Mouse (Mus musculus) megakaryocyte, adult 5-6 weeks (primary cell): ENCODE measurements around the gene Rps18. TPM values are rescaled to one million over a fixed set of nuclear protein-coding genes. Genes with fewer than 3 reads are reported as not detected.

Experiments used
- ATAC-seq: 2 replicates; pipeline ENCODE4 v1.8.0; 2016; ENCODE audit warnings: mild to moderate bottlenecking, inconsistent platforms; ENCODE audit not compliant: poor library complexity, severe bottlenecking
- total RNA-seq, 2 experiments: library from RNA; stranded (forward) in 1 of 2; stranded (reverse) in 1 of 2; fragments of 153-499, 151-499 nt in 1 of 2; fragments of 221-1000, 200-1000 nt in 1 of 2; gene quantifications; 2 replicates each; pipeline versions ENCODE4 v1.2.3 to v1.2.4; 2015 to 2017

Gene Rps18
- total RNA-seq, 2 experiments from 2014 or later: 801 to 2,016 TPM

DNA sequence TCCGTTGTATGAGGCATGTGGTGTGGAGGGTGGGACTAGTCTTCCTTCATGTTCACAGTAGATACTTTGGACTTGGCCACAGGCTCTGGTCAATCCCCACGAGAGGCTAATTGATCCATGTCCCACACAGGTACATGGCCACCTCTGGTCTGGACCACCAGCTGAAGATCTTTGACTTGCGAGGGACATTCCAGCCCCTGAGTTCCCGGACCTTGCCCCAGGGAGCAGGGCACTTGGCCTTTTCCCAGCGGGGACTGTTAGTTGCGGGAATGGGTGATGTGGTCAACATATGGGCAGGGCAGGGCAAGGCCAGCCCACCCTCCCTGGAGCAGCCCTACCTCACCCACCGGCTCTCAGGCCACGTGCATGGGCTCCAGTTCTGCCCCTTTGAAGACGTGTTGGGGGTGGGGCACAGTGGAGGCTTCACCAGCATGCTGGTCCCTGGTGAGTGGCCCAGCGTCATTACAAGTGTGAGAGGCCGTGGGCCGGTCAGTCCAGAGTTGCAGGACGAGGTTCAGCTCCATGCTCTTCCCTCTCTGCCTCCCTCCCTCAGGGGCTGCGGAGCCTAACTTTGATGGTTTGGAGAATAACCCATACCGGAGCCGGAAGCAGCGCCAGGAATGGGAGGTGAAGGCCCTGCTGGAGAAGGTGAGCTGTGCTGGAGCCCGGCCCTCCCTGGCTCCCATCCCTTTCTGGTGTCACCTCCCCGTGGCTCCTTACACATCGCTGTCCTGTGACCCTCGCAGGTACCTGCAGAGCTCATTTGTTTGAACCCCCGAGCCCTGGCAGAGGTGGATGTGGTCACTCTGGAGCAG is 7.5 kb downstream of the Rps18 start:
- ATAC-seq: no peak

DNA sequence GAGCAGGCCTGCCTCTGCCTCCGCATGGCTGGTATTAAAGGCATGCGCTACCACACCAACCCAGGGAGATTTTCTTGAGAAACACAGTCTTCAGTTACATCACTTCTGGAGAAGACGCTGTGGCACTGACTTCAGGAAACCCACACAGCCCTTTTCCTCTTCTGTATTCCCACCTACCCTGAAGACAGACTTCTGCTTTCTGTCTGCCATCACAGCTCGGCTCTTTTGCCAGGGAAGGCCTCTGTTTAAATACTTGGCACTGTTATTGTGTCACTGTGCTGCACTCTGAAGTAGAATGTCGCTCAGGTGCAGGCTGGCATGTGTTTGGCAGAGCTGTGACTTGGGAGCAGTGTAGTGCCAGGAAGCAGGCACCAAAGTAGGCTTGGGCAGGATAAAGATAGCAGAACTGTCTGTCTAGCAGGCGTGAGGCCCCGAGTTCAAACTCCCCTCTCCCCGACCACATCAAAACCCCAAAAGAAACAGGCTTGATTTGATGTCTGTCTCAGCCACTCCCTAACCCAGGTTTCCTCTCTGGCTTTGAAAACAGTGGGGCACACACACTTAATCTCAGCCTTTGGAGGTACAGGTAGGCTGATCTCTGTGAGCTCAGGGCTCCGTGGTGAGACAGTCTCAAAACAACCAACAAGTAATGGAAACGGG is 8.2 kb downstream of the Rps18 start:
- peak; percentile 42 for ATAC-seq

DNA sequence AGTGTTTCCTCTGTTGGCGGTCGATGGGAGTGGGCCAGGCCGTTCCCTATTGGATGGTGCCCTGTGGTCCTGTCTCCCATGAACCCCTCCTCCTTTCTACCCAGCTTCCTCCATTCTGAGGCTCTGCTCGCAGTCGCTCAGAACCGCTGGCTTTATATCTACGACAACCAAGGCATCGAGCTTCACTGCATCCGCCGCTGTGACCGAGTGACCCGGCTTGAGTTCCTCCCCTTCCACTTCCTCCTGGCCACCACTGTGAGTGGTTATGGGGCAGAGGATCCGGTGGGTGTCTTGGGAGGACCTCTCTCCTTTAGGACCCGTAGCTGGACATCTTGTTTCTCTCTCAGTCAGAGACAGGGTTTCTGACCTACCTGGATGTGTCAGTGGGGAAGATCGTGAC is 12.3 kb downstream of the Rps18 start:
- ATAC-seq: no peak

DNA sequence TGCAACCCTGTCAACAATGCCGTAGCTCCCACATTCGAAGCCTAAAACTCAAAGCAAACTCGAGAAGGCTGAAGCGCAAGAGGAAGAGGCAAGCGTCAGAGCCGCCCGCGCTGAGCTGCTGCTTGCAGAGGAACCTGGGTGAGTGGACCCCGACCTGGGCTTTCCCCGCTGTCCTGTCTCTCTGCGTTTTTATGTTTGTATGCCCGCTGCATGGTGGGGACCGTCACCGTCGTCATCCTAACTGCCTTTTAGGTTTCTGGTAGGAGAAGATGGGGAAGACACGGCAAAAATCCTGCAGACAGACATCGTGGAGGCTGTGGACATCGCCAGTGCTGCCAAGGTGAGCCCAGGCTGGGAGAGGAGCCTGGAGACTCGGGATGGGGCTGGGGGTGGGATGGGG is 14.4 kb downstream of the Rps18 start:
- no peak for ATAC-seq

DNA sequence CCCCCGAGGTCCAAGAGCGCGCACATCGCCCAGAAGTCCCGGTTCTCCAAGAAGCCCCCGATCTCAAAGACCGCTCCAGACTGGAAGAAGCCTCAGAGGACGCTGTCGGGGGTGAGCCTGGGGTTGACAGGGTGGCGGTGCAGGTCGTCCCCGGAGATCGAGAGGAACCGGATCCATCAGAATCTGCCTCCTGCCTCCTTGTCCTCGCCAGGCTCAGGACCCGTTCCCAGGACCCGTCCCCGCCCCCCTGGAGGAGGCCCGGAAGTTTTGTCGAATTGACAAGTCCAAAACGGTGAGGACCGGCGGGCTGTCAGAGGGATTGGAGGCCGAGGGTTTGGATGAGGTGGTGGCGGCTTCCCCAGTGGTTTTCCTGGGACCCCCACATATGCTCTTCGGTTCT is 14.8 kb downstream of the Rps18 start:
- ATAC-seq: no peak

DNA sequence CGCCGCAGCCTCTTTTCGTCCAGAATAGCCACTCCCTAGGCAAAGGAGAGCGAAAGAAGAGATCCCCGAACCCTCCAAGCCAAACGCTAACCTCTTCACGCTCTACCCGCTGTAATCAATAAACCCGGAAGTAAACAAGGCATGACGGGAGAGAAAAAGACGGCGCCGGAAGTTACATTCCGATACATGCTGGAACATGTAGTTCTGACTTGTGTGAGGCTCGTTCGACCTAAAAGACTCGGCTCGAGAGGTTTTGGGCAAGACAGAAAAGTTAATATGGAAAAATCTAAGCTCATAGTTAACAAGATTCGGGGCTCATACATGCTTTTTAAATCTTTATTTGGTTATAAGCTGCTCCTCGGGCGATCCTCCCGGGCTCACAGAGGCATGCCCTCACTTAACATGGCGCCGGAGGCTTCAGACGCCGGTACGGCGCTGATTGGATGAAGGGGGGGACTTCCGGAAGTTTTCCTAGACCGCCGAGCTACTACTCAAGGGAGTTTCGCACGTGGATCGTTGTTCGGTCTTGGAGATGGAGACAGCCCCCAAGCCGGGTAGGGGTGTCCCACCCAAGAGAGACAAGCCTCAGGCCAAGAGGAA is 15.5 kb downstream of the Rps18 start, which contains the start of the genes Pfdn6 and Wdr46:
Gene Pfdn6 (minus strand): TSS at position 138 of the 600 bp plus-strand sequence.
Gene Wdr46 (plus strand): TSS at position 455 of the 600 bp plus-strand sequence.
- peak; percentile 96 for ATAC-seq

DNA sequence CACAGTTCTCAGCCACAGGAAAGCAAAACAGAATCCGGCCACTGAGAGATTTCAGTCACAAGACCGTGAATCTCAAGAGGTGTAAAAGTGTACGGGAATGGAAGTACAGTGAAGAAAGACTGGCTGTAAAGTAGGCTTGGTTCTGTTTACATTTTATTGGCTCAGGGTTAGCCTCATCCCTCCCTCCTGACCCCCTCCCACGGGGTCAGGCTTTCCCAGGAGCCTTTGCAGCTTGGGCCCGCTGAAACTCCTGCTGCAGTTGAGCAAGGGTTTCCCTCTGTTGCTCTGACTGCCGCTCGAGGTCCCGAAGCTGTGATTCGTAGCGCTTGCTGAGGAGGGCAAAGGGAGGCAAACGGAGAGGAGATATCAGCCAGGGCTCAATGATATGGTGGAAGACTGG is 17.0 kb downstream of the Rps18 start:
- no peak for ATAC-seq

DNA sequence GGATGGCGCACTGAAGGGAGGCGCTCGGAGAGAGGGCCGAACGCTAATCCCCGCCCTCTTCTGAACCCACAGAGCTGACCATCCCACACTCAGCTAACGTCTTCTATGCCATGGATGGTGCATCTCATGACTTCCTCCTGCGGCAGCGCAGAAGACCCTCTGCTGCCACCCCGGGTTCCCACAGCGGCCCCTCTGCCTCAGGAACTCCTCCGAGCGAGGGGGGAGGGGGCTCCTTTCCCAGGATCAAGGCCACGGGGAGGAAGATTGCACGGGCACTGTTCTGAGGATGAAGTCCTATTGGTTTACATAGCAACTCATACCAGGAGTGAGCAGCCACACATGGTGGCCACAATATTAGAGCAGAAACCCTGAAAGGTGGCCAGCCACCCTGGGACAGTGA is 18.8 kb downstream of the Rps18 start:
- no peak for ATAC-seq

DNA sequence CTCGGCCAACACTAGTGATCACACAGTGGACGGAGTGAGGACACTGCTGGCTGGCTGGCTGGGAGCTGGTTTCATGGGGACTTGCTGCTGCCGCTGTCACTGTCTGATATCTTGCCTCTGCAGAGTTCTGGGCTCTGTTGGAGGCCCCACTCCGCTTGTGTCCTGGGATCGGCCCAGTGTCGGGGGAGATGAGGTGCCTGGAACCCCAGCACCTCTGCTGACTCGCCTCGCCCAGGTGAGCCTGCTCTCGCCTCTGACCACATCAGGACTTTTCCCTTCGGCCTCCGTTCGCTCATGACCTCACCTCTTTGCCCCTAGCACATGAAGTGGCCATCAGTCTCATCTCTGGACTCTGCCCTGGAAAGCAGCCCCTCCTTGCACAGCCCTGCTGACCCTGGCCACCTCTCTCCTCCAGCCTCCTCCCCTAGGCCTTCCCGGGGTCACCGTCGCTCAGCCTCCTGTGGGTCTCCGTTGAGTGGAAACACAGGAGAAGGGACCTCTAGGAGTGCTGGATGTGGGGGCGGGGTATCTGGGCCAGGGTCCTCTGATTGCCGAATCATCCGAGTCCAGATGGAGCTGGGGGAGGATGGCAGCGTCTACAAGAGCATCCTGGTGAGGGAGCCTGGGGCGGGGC is 20.3 kb downstream of the Rps18 start:
- no peak for ATAC-seq

DNA sequence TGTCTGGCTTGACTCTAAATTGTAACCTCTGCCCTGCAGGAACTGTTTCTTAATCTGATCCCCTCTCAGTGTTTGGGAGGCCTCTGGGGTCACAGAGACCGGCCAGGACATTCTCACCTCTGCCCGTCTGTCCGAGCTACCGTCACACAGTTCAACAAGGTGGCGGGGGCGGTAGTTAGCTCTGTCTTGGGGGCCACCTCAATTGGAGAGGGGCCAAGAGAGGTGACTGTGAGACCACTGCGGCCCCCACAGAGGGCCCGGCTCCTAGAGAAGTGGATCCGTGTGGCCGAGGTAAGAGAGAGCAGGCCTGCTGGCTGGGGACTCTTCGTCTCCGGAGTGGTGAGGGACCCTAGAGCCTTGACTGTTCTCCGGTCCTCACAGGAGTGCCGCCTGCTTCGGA is 22.8 kb downstream of the Rps18 start:
- ATAC-seq: no peak

DNA sequence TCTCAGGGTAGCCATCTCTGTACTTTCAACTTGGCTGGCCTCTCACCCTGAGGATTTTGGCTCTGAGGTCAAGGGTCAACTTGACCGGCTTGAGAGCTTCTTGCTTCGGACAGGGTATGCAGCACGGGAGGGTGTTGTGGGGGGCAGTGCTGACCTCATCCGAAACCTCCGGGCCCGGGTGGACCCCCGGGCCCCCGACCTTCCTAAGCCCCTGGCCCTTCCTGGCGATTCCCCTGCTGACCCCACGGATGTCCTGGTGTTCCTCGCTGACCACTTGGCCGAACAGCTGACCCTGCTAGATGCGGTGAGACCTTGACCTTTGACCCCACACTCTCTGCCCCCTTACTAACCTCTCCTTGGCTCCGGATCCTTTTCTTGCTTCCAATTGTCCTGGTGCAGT is 23.4 kb downstream of the Rps18 start:
- no peak for ATAC-seq

DNA sequence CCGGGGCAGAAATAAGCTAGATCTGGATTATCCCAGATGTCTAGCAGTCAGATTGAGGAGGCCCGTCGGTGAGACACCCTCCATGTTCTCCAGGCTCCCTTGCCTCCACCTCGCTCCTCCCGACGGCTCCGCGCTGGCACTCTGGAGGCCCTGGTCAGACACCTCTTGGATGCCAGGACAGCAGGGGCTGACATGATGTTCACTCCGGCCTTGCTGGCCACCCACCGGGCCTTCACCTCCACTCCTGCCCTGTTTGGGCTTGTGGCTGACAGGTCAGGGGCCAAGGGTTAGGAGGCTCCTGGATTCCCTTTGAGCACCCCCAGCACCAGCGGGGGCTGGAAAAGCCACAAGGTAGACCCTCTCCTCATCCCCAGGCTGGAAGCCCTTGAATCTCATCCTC is 23.9 kb downstream of the Rps18 start:
- ATAC-seq: no peak

DNA sequence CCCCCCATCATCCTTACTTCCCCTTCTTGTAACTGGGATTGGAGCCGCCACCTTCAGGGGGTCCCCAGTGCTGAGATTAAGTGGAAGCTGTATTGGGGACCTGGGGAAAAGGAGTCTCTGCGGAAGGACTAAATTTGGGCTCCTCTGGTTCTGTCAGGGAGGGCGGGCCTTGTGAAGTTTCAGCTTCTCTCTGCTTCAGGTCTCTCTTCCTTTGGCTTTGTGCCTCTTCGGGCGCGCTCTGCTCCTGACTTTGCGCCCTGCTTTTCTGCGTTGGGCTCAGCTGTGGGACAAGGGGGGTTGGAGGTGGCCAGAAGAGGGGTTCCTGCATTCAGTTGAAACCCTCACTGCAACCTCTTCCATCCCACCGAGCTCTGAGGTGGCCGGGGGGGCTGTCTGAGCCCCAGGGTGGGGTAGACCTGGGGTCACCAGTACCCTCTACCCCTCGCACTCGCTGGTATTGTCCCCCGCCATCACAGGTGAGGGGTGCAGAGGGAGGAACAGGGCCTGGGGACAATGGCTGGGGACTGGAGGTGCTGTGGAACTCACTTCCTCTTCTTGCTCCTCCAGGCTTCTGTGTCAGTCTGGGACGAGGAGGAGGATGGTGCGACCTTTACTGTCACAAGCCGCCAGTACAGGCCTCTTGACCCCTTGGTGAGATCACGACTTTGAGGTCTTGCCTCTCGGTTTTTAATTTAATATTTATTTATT is 24.5 kb downstream of the Rps18 start:
- ATAC-seq: 0 out of 2 replicates have a peak, but pooled peaks have one; percentile 3

DNA sequence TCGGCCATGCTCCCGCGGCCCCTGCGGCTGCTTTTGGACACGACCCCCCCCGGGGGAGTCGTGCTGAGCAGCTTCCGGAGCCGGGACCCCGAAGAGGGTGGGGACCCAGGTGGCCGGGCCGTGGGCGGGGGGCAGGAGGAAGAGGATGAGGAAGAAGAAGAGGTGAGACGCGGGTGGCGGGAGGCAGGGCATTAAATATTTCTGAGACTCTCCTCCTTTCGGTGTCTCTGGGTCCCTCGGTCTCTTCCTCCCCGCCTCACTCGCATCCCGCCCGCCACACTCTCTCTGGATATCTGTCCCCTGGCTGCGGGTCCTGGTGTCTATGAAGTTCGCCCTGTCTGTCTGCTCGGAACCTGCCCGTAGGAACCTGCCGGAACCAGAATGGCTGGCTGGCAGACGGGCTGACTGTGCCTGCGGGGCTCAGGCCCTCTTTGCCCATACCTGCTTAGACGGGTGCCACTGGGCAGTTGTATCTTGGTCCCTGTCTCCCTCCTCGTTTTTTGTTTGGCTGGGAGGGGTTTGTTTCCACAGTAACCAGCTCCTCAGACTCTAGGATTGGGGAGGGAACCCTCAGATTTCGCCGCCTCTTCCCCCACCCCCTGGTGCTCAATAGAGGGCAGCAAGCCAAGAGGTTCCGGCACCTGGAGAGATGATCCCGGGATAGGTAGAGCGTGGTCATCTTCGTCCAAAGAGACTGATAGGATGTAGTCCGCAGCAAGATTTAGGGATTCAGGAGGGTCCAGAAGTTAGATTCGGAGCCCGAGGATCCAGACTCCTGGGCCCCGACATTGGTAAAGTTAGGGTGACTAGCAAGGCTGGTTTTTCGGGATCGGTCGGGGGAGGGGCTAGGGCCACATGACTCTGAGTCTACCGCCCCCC is 25.3 kb downstream of the Rps18 start:
- ATAC-seq: peak; percentile 30

DNA sequence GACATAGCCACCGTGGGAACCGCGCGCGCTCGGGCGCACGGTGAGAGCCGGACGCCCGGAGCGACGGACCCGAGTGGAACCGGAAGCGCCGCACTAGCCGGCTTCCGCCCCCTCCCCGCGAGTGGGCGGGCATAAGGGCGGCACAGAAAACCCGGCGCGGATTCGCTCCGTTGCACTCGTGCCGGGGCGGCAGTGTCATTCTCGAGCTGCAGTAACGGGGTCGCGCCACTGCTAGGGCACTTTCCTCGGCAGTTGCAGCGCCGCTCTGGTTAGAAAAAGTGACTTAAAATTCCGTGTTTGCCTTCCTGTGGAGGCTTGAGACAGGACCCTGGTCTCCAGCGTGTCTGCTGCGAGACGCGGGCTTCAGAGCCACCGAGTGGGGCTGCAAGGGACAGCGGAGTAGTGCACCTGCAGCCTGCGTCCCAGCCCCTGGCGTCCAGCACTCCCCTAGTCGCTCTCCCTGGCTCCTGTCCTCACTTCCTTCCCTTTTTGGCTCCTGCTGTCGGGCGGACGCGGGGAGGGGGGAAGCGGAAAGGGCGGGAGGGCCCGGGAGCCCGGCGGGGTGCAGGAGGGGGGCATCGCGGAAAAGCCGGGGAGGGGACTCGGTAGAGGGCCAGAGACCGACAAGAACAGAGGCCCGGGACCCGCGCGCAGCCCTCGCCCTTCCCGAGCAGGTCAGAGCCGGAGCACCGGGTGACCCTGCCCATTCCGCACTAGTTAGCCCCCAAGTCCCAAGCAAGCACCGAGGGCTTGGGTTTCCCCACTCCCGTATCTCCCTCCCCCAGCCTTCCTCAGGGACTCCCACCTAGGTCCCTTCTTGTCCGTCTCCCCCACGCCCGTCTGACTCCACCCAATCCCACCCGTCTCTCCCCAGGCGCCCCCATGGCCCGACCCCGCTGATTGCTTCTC is 26.2 kb downstream of the Rps18 start, which contains the start of gene Rgl2:
Gene Rgl2 (plus strand): TSS at position 173 of the 909 bp plus-strand sequence.
- peak; percentile 84 for ATAC-seq

DNA sequence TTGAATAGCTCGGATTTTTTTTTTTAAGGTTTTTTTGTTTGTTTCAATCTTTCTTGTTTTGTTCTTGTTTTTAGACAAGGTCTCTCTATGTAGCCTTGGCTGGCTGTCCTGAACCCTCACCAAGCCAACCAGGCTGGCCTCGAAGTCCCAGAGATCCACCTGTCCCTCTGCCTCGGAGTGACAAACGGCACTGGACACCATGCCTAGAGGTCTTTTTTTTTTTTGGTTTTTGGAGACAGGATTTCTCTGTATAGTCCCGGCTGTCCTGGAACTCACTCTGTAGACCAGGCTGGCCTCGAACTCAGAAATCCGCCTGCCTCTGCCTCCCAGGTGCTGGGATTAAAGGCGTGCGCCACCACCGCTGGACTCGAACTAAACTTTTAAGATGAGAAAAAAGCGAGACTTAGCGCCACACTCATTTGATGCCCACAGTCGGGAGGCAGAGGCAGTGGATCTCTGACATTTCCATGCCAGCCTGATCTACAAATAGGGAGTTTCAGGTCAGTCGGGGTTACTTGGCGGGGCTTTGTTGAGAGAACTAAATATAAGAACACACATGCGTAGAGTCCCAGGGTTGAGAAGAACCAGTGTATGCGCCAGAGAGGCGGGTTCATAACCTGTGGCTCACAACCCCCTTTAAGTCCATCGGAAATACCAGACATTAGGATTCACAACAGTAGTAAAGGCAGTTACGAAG is 27.4 kb downstream of the Rps18 start:
- ATAC-seq: no peak

DNA sequence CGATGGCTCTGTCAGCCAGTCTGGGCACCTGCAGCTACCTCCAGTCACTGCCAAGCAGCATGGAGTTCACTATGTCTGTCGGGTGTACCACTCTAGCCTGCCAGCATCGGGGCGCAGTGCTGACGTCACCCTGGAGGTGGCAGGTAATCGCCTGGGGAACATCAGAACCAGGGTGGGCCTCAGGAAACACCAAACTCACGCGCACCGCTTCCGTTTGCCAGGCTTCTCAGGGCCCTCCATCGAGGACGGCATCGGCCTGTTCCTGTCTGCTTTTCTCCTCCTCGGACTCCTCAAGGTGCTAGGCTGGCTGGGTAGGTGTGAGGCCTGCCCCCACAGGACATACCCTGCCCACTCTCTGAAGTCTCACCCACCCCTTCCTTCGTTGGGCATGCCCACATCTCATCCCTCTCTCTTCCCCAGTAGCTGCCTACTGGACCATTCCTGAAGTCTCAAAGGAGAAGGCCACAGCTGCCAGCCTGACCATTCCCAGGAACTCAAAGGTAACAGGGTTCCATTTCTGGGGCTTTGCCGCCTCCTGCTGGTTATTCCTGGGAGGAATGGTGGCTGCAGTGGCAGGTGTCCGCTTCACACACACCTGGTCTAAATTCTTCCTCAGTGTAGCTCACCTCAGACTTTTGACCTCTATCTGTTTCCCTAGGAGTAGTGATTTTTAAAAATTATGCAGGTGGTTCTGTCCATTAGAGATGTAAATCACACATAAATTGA is 29.4 kb downstream of the Rps18 start:
- no peak for ATAC-seq
